Mouse (Mus musculus) heart, postnatal 0 days (tissue): ENCODE data around the gene Col11a2.

ENCODE experiments used
- CTCF ChIP-seq: IDR thresholded peaks from 2 replicates; pipeline ENCODE4 v1.5.1; 2016; ENCODE audit warnings: antibody characterized with exemption, control low read depth, low read depth
- EP300 ChIP-seq: IDR thresholded peaks from 2 replicates; pipeline ENCODE4 v1.6.1; 2016; ENCODE audit warnings: antibody characterized with exemption, low read depth

DNA sequence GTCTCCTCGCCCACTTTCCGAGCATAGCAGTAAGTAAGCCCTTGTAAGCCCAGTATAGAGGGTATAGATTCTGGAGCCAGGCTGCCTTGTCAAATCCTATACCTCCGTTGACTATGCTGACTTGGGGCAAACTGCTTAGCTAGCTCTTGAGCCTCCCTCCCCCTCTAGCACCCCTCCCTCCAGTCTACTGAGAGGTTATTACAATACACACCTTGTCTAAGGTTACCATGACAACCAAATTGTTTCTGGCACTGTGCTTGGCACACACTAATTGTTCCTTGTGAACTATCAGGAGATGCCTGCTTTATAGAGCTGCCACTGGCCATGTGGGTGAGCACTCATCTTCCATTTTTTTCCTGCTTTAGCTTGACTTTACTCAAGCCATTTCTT, 70.6 kb downstream of the Col11a2 start:
- TF ChIP-seq CTCF (no peak), EP300 (no peak)
